Mouse (Mus musculus): ENCODE measurements at regions not wholly inside any gene's neighbourhood (a gene's known extent, or its start where the extent isn't known, plus 50 kb on each side); places are given as distances from the start of the nearest gene placed in this dataset.

DNA sequence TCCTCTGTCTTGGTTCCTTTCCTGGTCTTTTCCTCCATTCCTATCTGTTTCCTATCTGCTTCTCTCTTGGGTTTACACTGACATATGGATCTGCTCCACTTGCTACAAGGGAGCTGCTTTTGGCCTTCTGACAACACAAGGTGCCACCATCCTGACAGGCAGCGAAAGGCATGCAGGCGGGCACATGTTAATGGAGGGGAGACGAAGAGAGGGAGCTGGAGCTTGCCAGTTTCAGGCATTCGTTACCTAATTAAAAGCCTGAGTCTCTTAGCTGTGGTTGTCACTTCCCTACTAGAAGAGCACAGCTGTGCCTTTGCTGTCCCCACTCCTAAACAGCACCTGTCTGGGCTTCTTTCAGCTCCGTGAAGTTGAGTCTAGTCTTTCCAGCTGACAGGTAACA is 711.5 kb upstream of the Kirrel3 start:
- no peak for DNase-seq (ENCODE audit: low spot score)

GRCm38 (mm10) chr9:33790617-33791016 is 695.1 kb upstream of the Kirrel3 start:
- no peak for DNase-seq (ENCODE audit: low spot score)

GRCm38 (mm10) chr9:33800250-33800649 is 685.4 kb upstream of the Kirrel3 start:
- no peak for DNase-seq (ENCODE audit: low spot score)

- no peak for DNase-seq (ENCODE audit: low spot score)
Observed at GRCm38 (mm10) chr9:33800763-33801162, 684.9 kb upstream of the Kirrel3 start.

GRCm38 (mm10) chr9:33814739-33815368 is 670.8 kb upstream of the Kirrel3 start:
- no peak for DNase-seq (ENCODE audit: low spot score)

DNA sequence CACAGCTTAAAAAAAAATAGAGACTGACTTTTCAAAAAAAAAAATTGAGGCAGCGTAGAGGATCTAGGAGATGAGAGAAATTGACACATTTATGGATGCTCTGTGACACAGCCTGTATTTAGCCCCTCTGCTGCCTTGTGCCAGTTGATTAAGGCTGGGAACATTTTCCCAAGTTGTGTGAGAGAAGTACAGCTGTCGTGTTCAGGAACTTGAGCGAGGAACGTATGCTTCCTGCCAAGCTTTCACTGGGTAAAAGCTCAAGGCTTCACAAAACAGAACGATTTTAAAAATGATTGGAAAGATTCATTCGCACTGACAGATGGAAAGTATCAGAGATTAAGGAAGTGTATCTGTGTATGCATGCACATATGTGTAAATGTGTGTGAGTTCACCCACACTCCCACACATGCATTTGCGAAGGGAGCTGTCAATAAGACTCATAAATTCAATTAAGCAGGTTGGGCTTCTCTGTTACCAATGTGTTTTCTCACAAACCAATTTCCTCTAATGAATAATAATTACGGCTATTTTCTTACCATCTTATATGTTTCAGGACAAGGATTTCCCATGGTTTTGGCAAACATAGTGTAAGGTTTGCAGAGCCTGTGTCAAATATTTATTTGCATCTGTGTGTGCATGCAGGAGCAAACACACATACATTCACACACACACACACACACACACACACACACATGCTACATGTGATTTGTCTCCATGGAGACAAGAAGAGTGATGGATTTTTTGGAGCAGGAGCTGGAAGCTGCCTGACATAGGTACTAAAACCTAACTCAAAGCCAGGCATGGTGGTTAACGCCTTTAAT is 662.9 kb upstream of the Kirrel3 start:
- no peak for DNase-seq (ENCODE audit: low spot score)

DNA sequence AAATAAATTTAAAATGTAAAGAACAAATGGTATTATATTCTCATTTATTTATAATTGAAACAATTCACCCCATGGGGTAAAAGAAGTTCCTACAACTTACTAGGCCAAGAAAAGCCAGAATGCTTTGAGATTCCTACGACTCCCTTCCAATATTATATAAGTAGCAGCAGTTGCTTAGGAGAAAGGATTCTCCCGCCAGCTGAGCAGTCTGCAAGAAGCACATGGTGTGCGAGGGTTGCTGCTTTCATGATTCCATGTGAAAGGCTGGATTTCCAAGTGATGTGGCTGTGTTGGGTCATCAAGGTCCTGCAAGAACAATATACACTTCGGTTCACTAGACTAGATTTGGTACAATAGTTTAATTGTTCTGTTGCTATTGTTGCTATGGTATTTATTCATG is 659.6 kb upstream of the Kirrel3 start:
- no peak for DNase-seq (ENCODE audit: low spot score)

DNA sequence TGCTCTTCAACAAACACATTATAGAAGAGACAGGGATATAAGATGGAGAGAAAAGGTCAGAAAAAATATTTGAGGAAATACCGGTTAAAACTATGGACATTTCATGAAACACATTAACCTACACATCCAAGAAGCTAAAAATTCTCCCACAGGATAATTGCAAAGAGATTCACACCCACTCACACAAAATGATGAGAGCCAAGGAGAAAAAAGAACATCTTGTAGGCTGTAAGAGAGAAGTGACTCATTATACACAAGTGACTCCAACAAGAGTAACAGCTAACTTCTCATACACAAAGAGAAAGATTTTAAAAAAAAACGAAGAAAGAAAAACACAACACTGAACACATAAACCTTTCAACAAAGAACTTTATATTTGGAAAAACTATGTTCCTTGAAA is 658.3 kb upstream of the Kirrel3 start:
- DNase-seq (ENCODE audit: low spot score): no peak

GRCm38 (mm10) chr9:33837666-33838380 is 647.9 kb upstream of the Kirrel3 start:
- no peak for DNase-seq (ENCODE audit: low spot score)

DNA sequence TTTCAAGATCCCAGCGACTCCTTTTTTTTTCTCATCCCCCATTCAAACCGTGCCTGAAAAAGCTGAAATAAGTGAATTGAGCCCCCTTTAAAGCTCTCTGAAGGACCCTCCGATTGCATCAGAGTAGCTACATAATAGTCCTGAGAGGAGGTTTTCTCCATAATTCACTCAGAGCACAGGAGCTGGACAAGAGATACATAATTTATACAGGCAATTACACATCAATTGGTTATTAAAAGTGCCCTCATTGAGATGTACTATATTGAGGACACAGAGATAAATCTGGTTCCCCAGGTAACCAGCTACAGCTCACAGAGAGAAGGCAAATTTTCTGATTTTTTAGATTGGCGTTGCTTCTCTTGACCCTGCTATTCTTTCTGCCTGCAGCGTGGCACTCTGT is 636.1 kb upstream of the Kirrel3 start:
- no peak for DNase-seq (ENCODE audit: low spot score)

- no peak for DNase-seq (ENCODE audit: low spot score)
Observed at GRCm38 (mm10) chr9:33850024-33850423, 635.7 kb upstream of the Kirrel3 start.

DNA sequence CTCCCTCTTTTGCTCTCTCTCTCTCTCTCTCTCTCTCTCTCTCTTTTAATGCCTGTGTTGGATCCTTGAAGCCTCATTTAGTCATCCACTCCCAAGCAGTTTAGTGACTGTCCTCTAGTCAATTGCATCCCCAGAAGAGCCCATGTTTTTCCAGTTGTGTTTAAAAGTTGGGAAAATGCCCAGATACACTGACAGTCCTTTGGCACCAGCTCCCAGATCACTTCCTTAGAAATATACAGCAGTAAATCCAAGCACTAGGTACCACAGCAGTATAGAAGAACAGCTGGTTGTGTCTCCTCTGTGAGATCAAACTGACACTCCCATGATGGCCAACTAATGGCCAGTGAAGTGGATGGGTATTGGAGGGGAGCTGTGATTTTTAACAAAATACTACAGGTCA is 634.7 kb upstream of the Kirrel3 start:
- DNase-seq (ENCODE audit: low spot score): no peak

DNA sequence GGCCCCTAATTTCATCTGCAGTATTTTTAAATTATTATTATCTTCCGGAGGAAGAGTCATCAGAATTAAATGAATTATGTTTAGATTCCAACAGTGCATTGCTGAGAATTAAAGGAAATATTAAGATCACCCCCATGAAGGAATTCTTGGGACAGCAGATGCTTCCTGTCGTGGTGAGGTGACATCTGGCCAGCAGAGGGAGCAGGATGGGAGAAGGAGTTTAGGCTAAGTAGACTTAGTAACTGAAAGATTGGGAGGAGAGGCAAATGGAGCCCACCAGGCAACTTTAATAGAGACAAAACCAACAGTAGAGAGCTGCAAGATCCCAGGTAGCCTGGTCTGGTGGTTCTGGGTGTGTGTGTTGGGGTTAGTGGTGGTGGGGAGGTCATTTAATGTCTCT is 629.5 kb upstream of the Kirrel3 start:
- DNase-seq (ENCODE audit: low spot score): peak; percentile 8

DNA sequence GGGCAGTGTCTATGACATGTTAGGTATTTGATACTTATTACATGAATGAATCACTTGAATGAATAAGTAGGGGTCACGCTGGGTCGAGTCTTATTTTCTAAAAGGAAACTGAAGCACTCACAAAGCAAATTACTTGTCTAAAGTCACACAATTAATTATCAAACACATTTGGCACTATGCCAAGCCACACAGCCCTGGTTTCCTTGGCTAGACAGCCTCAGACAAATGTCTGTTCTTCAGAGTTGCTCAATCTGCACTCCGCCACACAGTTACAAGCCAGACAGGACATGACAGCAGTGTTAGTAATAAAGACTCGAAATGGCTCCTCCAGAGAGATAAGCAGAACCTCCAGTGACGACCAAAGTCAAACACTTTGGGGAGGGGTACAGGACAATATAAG is 627.2 kb upstream of the Kirrel3 start:
- DNase-seq (ENCODE audit: low spot score): no peak

GRCm38 (mm10) chr9:33868666-33869065 is 617.0 kb upstream of the Kirrel3 start:
- DNase-seq (ENCODE audit: low spot score): no peak

- peak; percentile 3 for DNase-seq (ENCODE audit: low spot score)
Observed at GRCm38 (mm10) chr9:33887279-33887678, 598.4 kb upstream of the Kirrel3 start.

GRCm38 (mm10) chr9:33892001-33892400 is 593.7 kb upstream of the Kirrel3 start:
- DNase-seq (ENCODE audit: low spot score): no peak

DNA sequence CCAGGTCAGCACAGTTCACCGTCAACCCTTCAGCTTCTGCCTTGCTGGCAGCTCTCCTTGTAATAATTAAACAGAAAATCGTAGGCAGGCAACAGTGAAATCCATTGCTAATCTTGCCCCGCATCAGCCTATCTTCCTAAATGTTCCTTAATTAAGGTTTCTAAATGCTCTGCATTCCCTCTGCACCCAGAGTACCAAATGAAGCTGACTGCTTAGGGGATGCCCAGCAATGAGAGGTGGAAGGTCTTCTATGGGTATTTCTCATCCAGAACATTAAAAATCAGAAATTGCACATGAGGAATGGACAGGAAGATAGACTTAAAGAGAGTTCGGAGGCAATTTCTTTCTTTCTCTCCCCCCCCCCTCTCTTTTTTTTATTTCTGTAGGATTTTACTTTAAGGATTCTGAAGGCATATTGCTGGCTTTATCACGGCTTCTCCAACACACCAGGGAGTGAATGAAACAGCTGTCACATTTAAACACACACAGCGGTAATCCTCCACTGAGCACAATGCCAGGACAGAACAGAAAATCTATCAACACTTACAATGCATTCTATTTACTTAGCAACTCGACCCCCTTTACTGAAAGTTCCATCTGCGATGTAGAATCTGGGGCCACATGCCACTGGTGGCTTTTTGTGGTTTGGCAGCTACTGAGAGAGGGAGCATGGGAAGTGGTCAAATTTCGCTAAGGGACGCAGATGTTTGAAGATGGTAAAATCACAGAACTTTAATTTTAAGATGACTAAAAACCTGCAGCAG is 584.2 kb upstream of the Kirrel3 start:
- DNase-seq (ENCODE audit: low spot score): no peak

GRCm38 (mm10) chr9:33903991-33904570 is 581.6 kb upstream of the Kirrel3 start:
- no peak for DNase-seq (ENCODE audit: low spot score)

GRCm38 (mm10) chr9:33914919-33915318 is 570.8 kb upstream of the Kirrel3 start:
- no peak for DNase-seq (ENCODE audit: low spot score)

GRCm38 (mm10) chr9:33915349-33916056 is 570.2 kb upstream of the Kirrel3 start:
- no peak for DNase-seq (ENCODE audit: low spot score)

Data from ovary, postnatal 36 days (tissue).